Comparison of ENCODE assay signal across 16 mouse cellular contexts in genomic region chr14:30272976-30273375, GRCm38 (mm10).
A peak's percentile ranks its signal among the peaks of the same experiment; 100 is the strongest.
DNase-seq lines count a peak whose midpoint lies in the region; ATAC-seq and TF ChIP-seq lines count a peak whose summit lies in the region.
"Had no signal": no experiment of that assay in that cellular context is flagged by ENCODE, and none has a peak within 500 bp of the region (broad histone marks: within the 10 kb centered on the region; RNA-seq: fewer than 3 reads in every experiment).

No protein-coding gene starts in this region.

- WGBS in heart, adult 2 months, result 76% methylated on average over 4 of the region's 4 CpGs
- 75% methylated on average over 4 of the region's 4 CpGs for WGBS in midbrain, postnatal 0 days
- 71% methylated on average over 4 of the region's 4 CpGs for WGBS in midbrain, embryonic 11.5 days
- 46% methylated on average over 4 of the region's 4 CpGs for WGBS in thymus, adult 2 months
- WGBS in lung, postnatal 0 days, result 62% methylated on average over 4 of the region's 4 CpGs

- no peaks in the 10 kb centered on the region for H3K27me3 ChIP-seq in heart, adult 2 months (ENCODE audit: control insufficient read depth, insufficient read depth, low read length)
- H3K27me3 ChIP-seq in midbrain, postnatal 0 days (ENCODE audit: insufficient read depth, low read length), result no peaks in the 10 kb centered on the region
- H3K27me3 ChIP-seq in midbrain, embryonic 11.5 days (ENCODE audit: control insufficient read depth, insufficient read depth, low read length), result no peaks in the 10 kb centered on the region
- no peaks in the 10 kb centered on the region for H3K27me3 ChIP-seq in thymus, adult 2 months (ENCODE audit: control insufficient read depth, insufficient read depth, low read length)
- H3K27me3 ChIP-seq in lung, postnatal 0 days (replicated peaks; ENCODE audit: insufficient read depth, low read length), result no peaks in the 10 kb centered on the region
- H3K27me3 ChIP-seq: midbrain, embryonic 15.5 days; stomach, embryonic 15.5 days had no signal

- no peaks in the 10 kb centered on the region for H3K4me1 ChIP-seq in heart, adult 2 months (ENCODE audit: control insufficient read depth, insufficient read depth, low read length)
- no peaks in the 10 kb centered on the region for H3K4me1 ChIP-seq in midbrain, postnatal 0 days (ENCODE audit: insufficient read depth, low read length)
- H3K4me1 ChIP-seq in midbrain, embryonic 11.5 days (ENCODE audit: control insufficient read depth, insufficient read depth, low read length), result no peaks in the 10 kb centered on the region
- H3K4me1 ChIP-seq in thymus, adult 2 months (replicated peaks; ENCODE audit: control insufficient read depth, insufficient read depth, low read length), result peaks cover 10% of the 10 kb centered on the region
- no peaks in the 10 kb centered on the region for H3K4me1 ChIP-seq in lung, postnatal 0 days (ENCODE audit: insufficient read depth, low read depth, low read length)
- H3K4me1 ChIP-seq: liver, embryonic 15.5 days; midbrain, embryonic 15.5 days; stomach, embryonic 15.5 days had no signal

- H3K36me3 ChIP-seq in heart, adult 2 months (ENCODE audit: control insufficient read depth, insufficient read depth, low read length), result no peaks in the 10 kb centered on the region
- 0 out of 2 replicates have a peak, but pooled peaks cover 2% of the 10 kb centered on the region for H3K36me3 ChIP-seq in midbrain, postnatal 0 days (ENCODE audit: insufficient read depth, low read length)
- no peaks in the 10 kb centered on the region for H3K36me3 ChIP-seq in midbrain, embryonic 11.5 days (ENCODE audit: control insufficient read depth, insufficient read depth, low read length)
- H3K36me3 ChIP-seq in thymus, adult 2 months (ENCODE audit: control insufficient read depth, insufficient read depth, low read length), result no peaks in the 10 kb centered on the region
- H3K36me3 ChIP-seq in lung, postnatal 0 days (ENCODE audit: insufficient read depth, low read length), result no peaks in the 10 kb centered on the region
- H3K36me3 ChIP-seq: liver, embryonic 15.5 days; midbrain, embryonic 15.5 days; stomach, embryonic 15.5 days had no signal

- ATAC-seq in midbrain, postnatal 0 days (ENCODE audit: low FRiP score), result no peak
- no peak for ATAC-seq in midbrain, embryonic 11.5 days (ENCODE audit: low FRiP score)
- ATAC-seq in lung, postnatal 0 days, result no peak
- ATAC-seq: midbrain, embryonic 15.5 days had no signal

- intact Hi-C loops in heart, adult 2 months (cut with DNase I), result no loop called here

- no peak overlapping the region for H3K4me2 ChIP-seq in midbrain, postnatal 0 days (ENCODE audit: low read depth, low read length, poor library complexity, severe bottlenecking)
- H3K4me2 ChIP-seq in midbrain, embryonic 11.5 days, result no peak overlapping the region
- no peak overlapping the region for H3K4me2 ChIP-seq in lung, postnatal 0 days (replicated peaks; ENCODE audit: low read depth, low read length)
- H3K4me2 ChIP-seq: liver, embryonic 15.5 days; midbrain, embryonic 15.5 days; stomach, embryonic 15.5 days had no signal

- no peak for TF ChIP-seq EP300 in heart, adult 2 months (IDR thresholded peaks at IDR 0.05; ENCODE audit: insufficient read depth, low read depth, low read length)
- no peak for TF ChIP-seq EP300 in lung, postnatal 0 days (IDR thresholded peaks at IDR 0.05)

- no peaks in the 10 kb centered on the region for H3K9me3 ChIP-seq in midbrain, postnatal 0 days (ENCODE audit: low read length)
- no peaks in the 10 kb centered on the region for H3K9me3 ChIP-seq in midbrain, embryonic 11.5 days (ENCODE audit: control insufficient read depth, low read length)
- no peaks in the 10 kb centered on the region for H3K9me3 ChIP-seq in lung, postnatal 0 days (ENCODE audit: low read length)
- H3K9me3 ChIP-seq: liver, embryonic 15.5 days; midbrain, embryonic 15.5 days; stomach, embryonic 15.5 days had no signal

- no peak overlapping the region for H3K27ac ChIP-seq in heart, adult 2 months
- H3K27ac ChIP-seq in midbrain, postnatal 0 days (ENCODE audit: low read depth, low read length), result no peak overlapping the region
- no peak overlapping the region for H3K27ac ChIP-seq in midbrain, embryonic 11.5 days (ENCODE audit: low read depth, low read length)
- H3K27ac ChIP-seq in thymus, adult 2 months (ENCODE audit: control insufficient read depth, insufficient read depth, low read length), result no peak overlapping the region
- no peak overlapping the region for H3K27ac ChIP-seq in lung, postnatal 0 days (ENCODE audit: low read length)
- H3K27ac ChIP-seq: liver, embryonic 15.5 days; midbrain, embryonic 15.5 days; stomach, embryonic 15.5 days had no signal

- no peak for TF ChIP-seq CTCF in heart, adult 2 months (IDR thresholded peaks at IDR 0.05)
- no peak for TF ChIP-seq CTCF in midbrain, postnatal 0 days (IDR thresholded peaks at IDR 0.05)
- TF ChIP-seq CTCF in thymus, adult 2 months (IDR thresholded peaks at IDR 0.05; ENCODE audit: borderline replicate concordance, control insufficient read depth, extremely low read depth, insufficient read depth, low read length, poor library complexity), result no peak
- TF ChIP-seq CTCF in lung, postnatal 0 days (IDR thresholded peaks at IDR 0.05), result no peak

- no peak overlapping the region for H3K9ac ChIP-seq in heart, adult 2 months (ENCODE audit: low read depth, low read length)
- 0 out of 2 replicates have a peak overlapping the region, but pooled peaks have one; percentile 29 for H3K9ac ChIP-seq in midbrain, postnatal 0 days (replicated peaks; ENCODE audit: low read length, poor library complexity, severe bottlenecking)
- no peak overlapping the region for H3K9ac ChIP-seq in midbrain, embryonic 11.5 days (ENCODE audit: low read length)
- H3K9ac ChIP-seq in lung, postnatal 0 days (replicated peaks; ENCODE audit: low read depth), result no peak overlapping the region
- H3K9ac ChIP-seq: liver, embryonic 15.5 days; midbrain, embryonic 15.5 days; stomach, embryonic 15.5 days had no signal

- TF ChIP-seq POLR2A in heart, adult 2 months (IDR thresholded peaks at IDR 0.05; ENCODE audit: insufficient read depth, low read depth, low read length), result no peak
- TF ChIP-seq POLR2A in thymus, adult 2 months (IDR thresholded peaks at IDR 0.05; ENCODE audit: control insufficient read depth, extremely low read depth, insufficient read depth, low read length, poor library complexity), result no peak

- H3K79me2 ChIP-seq in heart, adult 2 months (replicated peaks; ENCODE audit: control insufficient read depth, insufficient read depth, low read length), result no peaks in the 10 kb centered on the region

- peak; percentile 75 for DNase-seq in heart, adult 11 months
- DNase-seq in heart, adult 2 months, result no peak
- DNase-seq in midbrain, postnatal 0 days (ENCODE audit: low spot score), result no peak
- DNase-seq in midbrain, embryonic 11.5 days (ENCODE audit: low spot score, missing footprints), result no peak
- peak; percentile 40 for DNase-seq in thymus, adult 2 months
- DNase-seq in adrenal gland, adult 2 months, result no peak
- no peak for DNase-seq in lung, postnatal 0 days (ENCODE audit: low spot score)
- no peak for DNase-seq in cerebellum, postnatal 36 days
- DNase-seq: adrenal gland, postnatal 14 days; cerebellum, adult 11 months; gastrocnemius, postnatal 10 days; heart, adult 18-20 months; retina, postnatal 1 day had no signal

- no peak overlapping the region for H3K4me3 ChIP-seq in heart, adult 2 months
- H3K4me3 ChIP-seq in midbrain, postnatal 0 days (ENCODE audit: low read depth, low read length), result no peak overlapping the region
- no peak overlapping the region for H3K4me3 ChIP-seq in midbrain, embryonic 11.5 days (ENCODE audit: low read depth, low read length)
- H3K4me3 ChIP-seq in thymus, adult 2 months (ENCODE audit: control insufficient read depth, insufficient read depth, low read length), result no peak overlapping the region
- H3K4me3 ChIP-seq in lung, postnatal 0 days (ENCODE audit: low read depth, low read length), result no peak overlapping the region
- H3K4me3 ChIP-seq: liver, embryonic 15.5 days; midbrain, embryonic 15.5 days; stomach, embryonic 15.5 days had no signal

Comparison
In these comparisons a context has a peak if more than half of its experiments do, and no peak if none do; other contexts are left out.
1. DNase-seq: peak in heart, adult 11 months (single experiment) and thymus, adult 2 months (single experiment); none in heart, adult 2 months (0 of 2), midbrain, postnatal 0 days (single experiment), midbrain, embryonic 11.5 days (single experiment), adrenal gland, adult 2 months (single experiment), lung, postnatal 0 days (single experiment) and cerebellum, postnatal 36 days (0 of 2).